Mouse (Mus musculus): ENCODE measurements around the gene Sf3b6. TPM values are rescaled to one million over a fixed set of nuclear protein-coding genes. Genes with fewer than 3 reads are reported as not detected.

The Sf3b6 gene
- polyA plus RNA-seq, 1 experiment from 2014 or later = 96.1 TPM

GRCm38 (mm10) chr12:4872273-4872672, 54.9 kb downstream of the Sf3b6 start:
- H3K9me3 ChIP-seq = no peaks in the 10 kb centered on the region
- H3K4me1 ChIP-seq = peaks cover 51% of the 10 kb centered on the region
- H3K27ac ChIP-seq (replicated peaks) = no peak overlapping the region
- whole genome bisulfite sequencing = 37% methylated on average over 4 of the region's 4 CpGs
- no peaks in the 10 kb centered on the region for H3K27me3 ChIP-seq (replicated peaks)
- H3K9ac ChIP-seq = no peak overlapping the region
- peak overlapping the region; percentile 79 for H3K4me2 ChIP-seq
- no peak for ATAC-seq (ENCODE audit: extremely low read depth, insufficient number of reproducible peaks, low FRiP score, low TSS enrichment)
- H3K4me3 ChIP-seq = no peak overlapping the region
- H3K36me3 ChIP-seq = no peaks in the 10 kb centered on the region

- Histone ChIP-seq H3K9me3 (no peaks in the 10 kb centered on the region), H3K36me3 (no peaks in the 10 kb centered on the region), H3K4me3 (peak overlapping the region; percentile 49), H3K9ac (no peak overlapping the region), H3K4me2 (peak overlapping the region; percentile 79), H3K27me3 (replicated peaks) (no peaks in the 10 kb centered on the region), H3K27ac (replicated peaks) (no peak overlapping the region; the same call in 1 of the 2 replicates), H3K4me1 (peaks cover 51% of the 10 kb centered on the region)
- ATAC-seq (ENCODE audit: extremely low read depth, insufficient number of reproducible peaks, low FRiP score, low TSS enrichment) = no peak
- WGBS = 45% methylated on average over 5 of the region's 5 CpGs
Observed at GRCm38 (mm10) chr12:4872983-4873477, 55.7 kb downstream of the Sf3b6 start.

- Histone ChIP-seq H3K4me1 (peaks cover 51% of the 10 kb centered on the region), H3K36me3 (peaks cover 3% of the 10 kb centered on the region), H3K9ac (peak overlapping the region; percentile 79), H3K27ac (replicated peaks) (no peak overlapping the region; the same call in 1 of the 2 replicates), H3K27me3 (replicated peaks) (no peaks in the 10 kb centered on the region), H3K9me3 (no peaks in the 10 kb centered on the region), H3K4me3 (peak overlapping the region; percentile 49), H3K4me2 (peak overlapping the region; percentile 79)
- no peak for ATAC-seq (ENCODE audit: extremely low read depth, insufficient number of reproducible peaks, low FRiP score, low TSS enrichment)
- WGBS = 59% methylated on average over 6 of the region's 6 CpGs
Observed at GRCm38 (mm10) chr12:4873531-4873930, 56.2 kb downstream of the Sf3b6 start.

GRCm38 (mm10) chr12:4874161-4874927, 57.0 kb downstream of the Sf3b6 start, which contains the start of gene Mfsd2b:
Mfsd2b (minus strand) TSS chr12:4874359.
- H3K9ac ChIP-seq = peak within 1 kb of the TSS; percentile 79
- ATAC-seq (ENCODE audit: extremely low read depth, insufficient number of reproducible peaks, low FRiP score, low TSS enrichment) = peak; percentile 79
- H3K9me3 ChIP-seq = 0 out of 2 replicates have a peak, but pooled peaks cover 4% of the 10 kb centered on the region
- 2% methylated on average over 24 of the region's 24 CpGs for WGBS
- H3K4me1 ChIP-seq = peaks cover 43% of the 10 kb centered on the region
- H3K4me3 ChIP-seq = peak within 1 kb of the TSS; percentile 49
- no peaks in the 10 kb centered on the region for H3K27me3 ChIP-seq (replicated peaks)
- peaks cover 11% of the 10 kb centered on the region for H3K36me3 ChIP-seq
- H3K27ac ChIP-seq (replicated peaks) = no peak within 1 kb of the TSS; the same call in 1 of the 2 replicates
- H3K4me2 ChIP-seq = peak within 1 kb of the TSS; percentile 79

- H3K9me3 ChIP-seq = 0 out of 2 replicates have a peak, but pooled peaks cover 6% of the 10 kb centered on the region
- WGBS = 83% methylated on average over 8 of the region's 8 CpGs
- no peak overlapping the region for H3K9ac ChIP-seq
- peaks cover 39% of the 10 kb centered on the region for H3K4me1 ChIP-seq
- no peaks in the 10 kb centered on the region for H3K27me3 ChIP-seq (replicated peaks)
- no peak overlapping the region for H3K4me2 ChIP-seq
- H3K36me3 ChIP-seq = peaks cover 23% of the 10 kb centered on the region
- no peak for ATAC-seq (ENCODE audit: extremely low read depth, insufficient number of reproducible peaks, low FRiP score, low TSS enrichment)
- no peak overlapping the region for H3K4me3 ChIP-seq
- H3K27ac ChIP-seq (replicated peaks) = no peak overlapping the region
Observed at GRCm38 (mm10) chr12:4875623-4876022, 58.3 kb downstream of the Sf3b6 start.

Other genes with a start within 250 kb of the Sf3b6 start
- gene Itsn2, start 224.9 kb upstream of the Sf3b6 start, polyA plus RNA-seq (2015; fragmentation: Nextera tagmentation; extraction: Ambion mirVana) = 27.9 and 35.1 TPM in 2 replicates
- gene Gm3625, start 224.6 kb upstream of the Sf3b6 start, polyA plus RNA-seq (2015; fragmentation: Nextera tagmentation; extraction: Ambion mirVana) = not detected in 2 replicates
- 0.13 TPM in 1 of 2 replicates, not detected in the other for gene Fam228a, start 79.1 kb upstream of the Sf3b6 start, polyA plus RNA-seq (2015; fragmentation: Nextera tagmentation; extraction: Ambion mirVana)
- 1.5 and 2.0 TPM in 2 replicates for gene Pfn4, start 48.5 kb upstream of the Sf3b6 start, polyA plus RNA-seq (2015; fragmentation: Nextera tagmentation; extraction: Ambion mirVana)
- gene Fam228b, start 48.3 kb upstream of the Sf3b6 start, polyA plus RNA-seq (2015; fragmentation: Nextera tagmentation; extraction: Ambion mirVana) = 2.8 TPM in 2 replicates
- gene Fkbp1b, start 24.0 kb downstream of the Sf3b6 start, polyA plus RNA-seq (2015; fragmentation: Nextera tagmentation; extraction: Ambion mirVana) = 8.8 and 9.2 TPM in 2 replicates
- 14.7 and 17.0 TPM in 2 replicates for gene Wdcp, start 25.8 kb downstream of the Sf3b6 start, polyA plus RNA-seq (2015; fragmentation: Nextera tagmentation; extraction: Ambion mirVana)
- 3.3 and 4.4 TPM in 2 replicates for gene Mfsd2b, start 56.8 kb downstream of the Sf3b6 start, polyA plus RNA-seq (2015; fragmentation: Nextera tagmentation; extraction: Ambion mirVana)
- gene Ubxn2a, start 90.2 kb downstream of the Sf3b6 start, polyA plus RNA-seq (2015; fragmentation: Nextera tagmentation; extraction: Ambion mirVana) = 25.8 and 30.2 TPM in 2 replicates
- gene Atad2b, start 99.8 kb downstream of the Sf3b6 start, polyA plus RNA-seq (2015; fragmentation: Nextera tagmentation; extraction: Ambion mirVana) = 6.1 and 6.4 TPM in 2 replicates